Mouse (Mus musculus) frontal cortex, adult (tissue): Measurements from ENCODE around the gene Serpinb8.

ENCODE experiments used
- ATAC-seq: cut with Nextera tagmentation; 2 replicates; pipeline ENCODE4 v1.9.2; 2017; ENCODE audit warnings: mild to moderate bottlenecking, moderate library complexity, mixed read lengths; ENCODE audit not compliant: low TSS enrichment

Serpinb8 gene

DNA sequence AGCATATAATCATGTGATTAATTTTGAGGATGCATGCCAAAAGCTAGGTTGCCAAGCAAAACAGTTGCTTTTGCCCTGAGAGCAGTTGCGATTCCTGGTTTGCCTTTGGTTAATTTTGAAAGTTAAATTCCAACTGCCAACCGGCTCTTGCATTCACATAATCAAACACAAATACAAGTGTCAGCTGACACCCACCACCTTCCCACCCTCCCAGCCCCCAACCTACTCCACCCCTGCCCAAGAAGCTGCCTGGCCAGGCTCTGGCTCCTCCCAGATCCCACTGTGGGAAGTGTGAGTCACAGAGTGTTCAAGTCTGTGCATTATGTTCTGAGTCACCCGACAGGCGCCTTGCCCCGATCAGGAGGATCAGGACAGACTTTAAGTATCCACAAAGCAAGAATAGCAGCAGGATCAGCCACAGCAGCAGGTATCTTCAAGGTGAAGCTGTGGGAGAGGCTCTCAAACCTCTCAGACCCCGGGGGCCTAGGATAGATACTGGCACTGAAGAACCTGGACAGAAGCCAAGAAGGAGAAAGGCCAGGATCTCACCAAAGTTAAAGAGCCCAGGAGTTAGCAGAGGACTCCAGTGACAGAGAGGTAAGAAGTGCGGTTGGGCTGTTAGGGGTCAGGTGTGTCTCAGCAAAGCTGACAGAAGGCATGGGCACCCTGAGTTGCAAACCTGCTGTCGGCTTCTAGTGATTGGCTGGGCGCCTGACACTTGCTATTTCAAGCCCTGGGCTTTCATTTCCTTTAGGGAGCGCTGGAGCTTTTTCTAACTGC is at the start of gene Serpinb8:
TSS of gene Serpinb8 (plus strand) at position 316 of the 780 bp plus-strand sequence.
- ATAC-seq = peak; percentile 92

DNA sequence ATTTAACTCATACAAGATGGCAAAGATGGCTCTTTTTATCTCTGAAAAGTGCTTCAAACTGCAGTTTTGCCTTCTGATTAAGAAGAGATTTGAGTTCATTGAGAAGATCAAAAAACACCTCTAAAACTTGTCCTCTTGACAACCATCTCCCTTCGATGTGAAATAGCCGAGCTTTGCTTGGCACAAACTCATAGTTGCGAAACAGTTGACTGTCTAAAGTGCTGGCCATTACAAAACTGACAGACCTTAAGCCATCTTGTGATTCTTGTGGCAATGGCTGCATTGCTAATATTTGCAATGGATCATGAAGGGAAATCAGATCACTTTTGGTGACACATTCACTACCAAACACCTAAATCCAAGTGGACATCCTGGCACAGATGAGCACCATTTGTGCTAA is 30.3 kb upstream of the Serpinb8 start:
- ATAC-seq = no peak

GRCm38 (mm10) chr1:107562110-107562509 is 27.7 kb upstream of the Serpinb8 start:
- ATAC-seq = peak; percentile 94

DNA sequence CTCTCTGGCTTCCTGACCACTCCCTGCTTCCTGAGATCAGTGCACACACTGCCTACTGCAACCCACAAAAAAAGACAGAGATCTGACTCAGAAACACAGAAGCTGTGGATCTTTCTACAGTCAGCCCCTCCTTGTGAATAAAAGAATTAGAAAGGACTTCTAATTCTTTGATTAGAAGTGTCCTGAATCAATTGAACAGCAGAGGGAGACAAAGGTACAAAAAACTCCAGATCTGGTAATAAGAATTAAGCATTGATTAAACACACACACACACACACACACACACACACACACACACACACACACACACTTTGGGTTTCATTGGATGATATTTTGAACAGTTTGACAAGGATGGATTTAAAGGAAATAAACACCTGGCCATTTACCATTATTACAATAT is 24.2 kb upstream of the Serpinb8 start:
- ATAC-seq = peak; percentile 34; the same call in 1 of the 2 replicates

GRCm38 (mm10) chr1:107576094-107576493 is 13.7 kb upstream of the Serpinb8 start:
- ATAC-seq = no peak

DNA sequence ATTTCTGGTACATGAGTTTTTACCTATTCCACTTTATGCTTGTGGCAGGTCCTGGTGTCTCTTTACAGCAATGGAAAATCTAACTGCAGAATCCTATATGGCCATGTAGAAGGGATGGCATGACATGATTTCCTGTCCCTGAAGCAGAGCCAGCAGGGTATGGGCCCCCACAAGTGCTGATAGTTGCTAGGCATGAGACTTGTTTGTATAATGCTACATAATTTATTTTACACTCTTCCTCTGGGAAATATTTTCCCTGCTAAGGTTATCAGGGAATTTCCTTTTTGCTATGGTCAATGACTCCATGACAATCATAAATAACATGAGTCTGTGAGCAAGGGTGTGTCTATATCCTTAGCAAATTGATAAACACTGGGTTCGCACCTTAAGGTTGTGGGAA is 12.3 kb upstream of the Serpinb8 start:
- ATAC-seq = no peak

- ATAC-seq = peak; percentile 98
These were observed 8.6 kb upstream of the Serpinb8 start for GRCm38 (mm10) chr1:107581220-107581619.

- peak; percentile 36 for ATAC-seq
These were observed 6.9 kb upstream of the Serpinb8 start for GRCm38 (mm10) chr1:107582900-107583299.

- ATAC-seq = no peak
These were observed 5.8 kb upstream of the Serpinb8 start for GRCm38 (mm10) chr1:107583958-107584376.

DNA sequence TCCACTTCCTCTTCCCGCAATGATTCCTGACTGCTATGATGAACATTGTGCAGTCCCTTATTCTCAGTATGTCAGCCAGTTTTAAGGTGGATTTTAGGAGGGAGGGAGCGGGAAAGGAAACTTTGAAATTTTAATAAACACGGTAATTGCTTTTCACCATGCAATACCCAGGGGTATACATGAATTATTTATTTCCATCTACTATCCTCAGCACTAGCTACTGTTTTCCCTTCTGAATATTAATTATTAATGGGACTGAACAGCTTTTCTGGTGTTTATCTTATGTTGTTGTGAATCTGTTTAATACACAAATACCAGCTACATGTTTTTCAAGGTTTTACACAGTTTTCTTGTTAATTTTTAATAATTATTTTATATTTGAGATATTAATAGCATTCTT is 4.9 kb upstream of the Serpinb8 start:
- ATAC-seq = no peak

- no peak for ATAC-seq
These were observed 3.6 kb upstream of the Serpinb8 start for GRCm38 (mm10) chr1:107586196-107586595.

DNA sequence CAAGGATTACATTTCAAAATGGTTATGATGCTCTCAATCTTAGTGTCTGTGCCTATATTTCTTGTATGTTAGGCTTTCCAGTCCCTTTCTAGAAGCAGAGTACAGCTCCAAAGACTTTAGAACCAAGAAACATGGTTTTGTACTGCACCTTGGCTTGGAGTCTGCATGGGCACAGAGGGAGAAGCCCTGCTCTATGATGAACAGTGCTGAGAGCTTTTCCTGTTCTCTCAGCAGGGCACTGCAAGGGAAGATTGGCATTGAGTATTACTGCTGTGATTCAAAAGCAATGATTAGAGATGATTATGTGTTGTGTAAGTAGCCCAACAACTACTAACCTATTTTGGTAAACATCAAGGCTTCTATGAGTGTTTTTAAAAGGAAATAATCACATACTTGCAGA is 1.6 kb upstream of the Serpinb8 start:
- ATAC-seq = no peak

- peak; percentile 18; the same call in 1 of the 2 replicates for ATAC-seq
These were observed 1.2 kb upstream of the Serpinb8 start for GRCm38 (mm10) chr1:107588642-107589041.

- no peak for ATAC-seq
These were observed 2.8 kb downstream of the Serpinb8 start for GRCm38 (mm10) chr1:107592644-107593043.

DNA sequence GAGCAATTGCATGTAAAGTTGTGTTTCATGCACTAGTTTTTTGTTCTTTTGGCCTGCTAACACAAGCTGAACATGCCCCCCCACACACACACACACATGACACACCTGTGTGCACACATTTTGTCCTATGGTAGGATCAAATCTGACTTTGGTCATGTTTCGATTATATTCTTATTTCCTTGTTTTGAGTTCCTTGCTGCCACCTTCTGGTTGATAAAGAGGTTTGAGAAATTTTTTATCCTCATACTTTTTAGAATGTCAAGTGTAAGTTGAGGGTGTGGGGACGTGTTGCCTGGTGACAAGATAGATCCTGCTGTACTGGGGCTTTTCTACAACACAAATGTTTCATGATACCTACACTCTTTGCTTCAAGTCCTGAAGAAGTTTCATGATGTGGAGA is 3.7 kb downstream of the Serpinb8 start:
- no peak for ATAC-seq

GRCm38 (mm10) chr1:107596874-107597273 is 7.1 kb downstream of the Serpinb8 start:
- ATAC-seq = no peak

DNA sequence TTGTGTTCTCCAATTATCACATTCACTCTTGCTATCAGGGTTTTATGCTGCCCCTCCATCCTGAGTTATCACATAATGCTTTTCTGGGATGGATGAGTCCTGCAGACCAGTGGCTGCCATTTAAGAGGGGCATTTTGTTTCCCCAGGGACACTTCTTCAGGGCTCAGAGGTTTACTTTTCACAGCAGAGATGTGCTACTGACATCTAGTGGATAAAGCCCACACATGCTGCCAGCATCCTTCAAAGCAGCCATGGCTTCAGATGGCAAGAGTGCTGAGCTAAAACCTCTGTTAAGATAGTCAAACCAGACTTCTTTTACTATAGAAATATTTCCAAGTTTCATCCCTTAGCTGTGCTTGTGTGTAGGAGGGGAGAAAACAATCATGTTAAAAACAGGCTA is 8.7 kb downstream of the Serpinb8 start:
- ATAC-seq = peak; percentile 98

GRCm38 (mm10) chr1:107608942-107609341 is 19.1 kb downstream of the Serpinb8 start:
- no peak for ATAC-seq

- no peak for ATAC-seq
These were observed 24.3 kb downstream of the Serpinb8 start for GRCm38 (mm10) chr1:107614087-107614486.

GRCm38 (mm10) chr1:107622017-107622416 is 32.2 kb downstream of the Serpinb8 start:
- no peak for ATAC-seq

DNA sequence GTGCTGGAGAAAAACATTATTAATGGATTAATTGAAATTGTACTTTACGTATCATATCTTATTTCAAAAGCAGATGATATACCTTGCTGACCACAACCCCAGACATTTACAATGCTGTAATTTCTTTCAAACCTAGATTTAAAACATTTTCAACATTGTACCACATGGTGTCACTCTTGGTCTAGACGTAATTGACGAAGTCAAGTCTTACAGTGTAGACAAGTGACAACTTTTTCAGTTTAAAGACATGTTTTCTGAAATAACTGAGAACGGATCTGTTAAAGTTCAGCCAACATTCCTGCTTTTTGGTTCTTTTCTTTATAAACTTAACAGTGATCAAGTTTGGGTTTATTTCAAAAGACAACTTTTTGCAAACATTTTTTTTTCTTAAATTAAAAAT is 46.1 kb downstream of the Serpinb8 start:
- ATAC-seq = peak; percentile 82

DNA sequence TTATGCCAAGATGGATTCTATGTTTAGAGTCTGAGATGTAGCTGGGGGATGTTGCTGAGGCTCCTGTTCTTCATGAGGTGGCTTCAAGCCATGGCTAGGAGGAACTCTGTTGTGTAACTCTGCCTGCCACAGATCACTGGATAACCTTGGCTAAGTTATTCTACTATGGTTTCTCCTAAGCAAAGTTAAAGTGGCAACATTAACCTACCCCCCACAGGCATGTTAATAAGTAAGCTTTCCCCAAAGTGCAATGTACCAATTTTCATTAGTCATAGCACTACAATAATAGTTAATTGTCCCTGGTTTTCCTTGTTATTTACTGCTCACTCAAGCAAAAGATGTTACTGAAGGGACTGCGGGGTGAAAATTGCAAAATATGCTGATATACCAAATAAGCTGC is 48.2 kb downstream of the Serpinb8 start:
- no peak for ATAC-seq

- no peak for ATAC-seq
These were observed 48.7 kb downstream of the Serpinb8 start for GRCm38 (mm10) chr1:107638459-107638858.
